Mouse (Mus musculus) cerebral cortex, adult 2 months (tissue): Measurements from ENCODE around the gene Serpina3g.

Experiments
- WGBS: fragments of 180-500 bp; shearing (Covaris S2); methylation state at CpG from one replicate; pipeline ENCODE4 v1.1.7; 2018; 5-methylcytosine and 5-hydroxymethylcytosine counted together

The Serpina3g gene

GRCm38 (mm10) chr12:104235915-104236314 lies at the start of gene Serpina3g:
Serpina3g (plus strand) TSS chr12:104236245.
- WGBS = 80% methylated on average over 5 of the region's 5 CpGs

GRCm38 (mm10) chr12:104189246-104189645 lies 46.8 kb upstream of the Serpina3g start:
- WGBS = 90% methylated on average over 2 of the region's 2 CpGs

GRCm38 (mm10) chr12:104209149-104209548 lies 26.9 kb upstream of the Serpina3g start:
- WGBS = 82% methylated on average over 4 of the region's 4 CpGs

- WGBS = 98% methylated on average over 2 of the region's 2 CpGs
Observed at GRCm38 (mm10) chr12:104209802-104210201, 26.2 kb upstream of the Serpina3g start.

GRCm38 (mm10) chr12:104213689-104214444 lies 22.2 kb upstream of the Serpina3g start:
- 82% methylated on average over 2 of the region's 2 CpGs for WGBS

- 88% methylated on average over 1 of the region's 1 CpGs for WGBS
Observed at GRCm38 (mm10) chr12:104214445-104214753, 21.6 kb upstream of the Serpina3g start, which contains the start of gene Serpina3f. Serpina3f (plus strand) TSS chr12:104214544.

- 92% methylated on average over 1 of the region's 1 CpGs for WGBS
Observed at GRCm38 (mm10) chr12:104215249-104215648, 20.8 kb upstream of the Serpina3g start.

GRCm38 (mm10) chr12:104221616-104222015 lies 14.4 kb upstream of the Serpina3g start:
- WGBS = 89% methylated on average over 1 of the region's 1 CpGs

- WGBS = 73% methylated on average over 1 of the region's 1 CpGs
Observed at GRCm38 (mm10) chr12:104223690-104224089, 12.4 kb upstream of the Serpina3g start.

GRCm38 (mm10) chr12:104224598-104225300 lies 11.3 kb upstream of the Serpina3g start:
- 70% methylated on average over 7 of the region's 7 CpGs for WGBS

GRCm38 (mm10) chr12:104230762-104231161 lies 5.3 kb upstream of the Serpina3g start:
- WGBS = 72% methylated on average over 2 of the region's 2 CpGs

- WGBS = 100% methylated on average over 1 of the region's 1 CpGs
Observed at GRCm38 (mm10) chr12:104238048-104238447, 2.0 kb downstream of the Serpina3g start.

- 88% methylated on average over 1 of the region's 1 CpGs for WGBS
Observed at GRCm38 (mm10) chr12:104245092-104245491, 9.0 kb downstream of the Serpina3g start.

- WGBS = 37% methylated on average over 3 of the region's 3 CpGs
Observed at GRCm38 (mm10) chr12:104245595-104245994, 9.6 kb downstream of the Serpina3g start.

- 70% methylated on average over 3 of the region's 3 CpGs for WGBS
Observed at GRCm38 (mm10) chr12:104248231-104248630, 12.2 kb downstream of the Serpina3g start.

GRCm38 (mm10) chr12:104261041-104261440 lies 25.0 kb downstream of the Serpina3g start:
- 78% methylated on average over 3 of the region's 3 CpGs for WGBS

GRCm38 (mm10) chr12:104262863-104263262 lies 26.8 kb downstream of the Serpina3g start, which contains the start of gene Serpina3i:
Serpina3i (plus strand) TSS chr12:104263122.

GRCm38 (mm10) chr12:104266374-104266773 lies 30.3 kb downstream of the Serpina3g start:
- WGBS = 78% methylated on average over 3 of the region's 3 CpGs

GRCm38 (mm10) chr12:104278216-104279055 lies 42.4 kb downstream of the Serpina3g start:
- 52% methylated on average over 18 of the region's 18 CpGs for WGBS

- WGBS = 27% methylated on average over 3 of the region's 3 CpGs
Observed at GRCm38 (mm10) chr12:104279056-104279435, 43.0 kb downstream of the Serpina3g start.

- WGBS = 68% methylated on average over 11 of the region's 11 CpGs
Observed at GRCm38 (mm10) chr12:104283380-104283779, 47.3 kb downstream of the Serpina3g start.

GRCm38 (mm10) chr12:104289872-104290271 lies 53.8 kb downstream of the Serpina3g start:
- WGBS = 49% methylated on average over 4 of the region's 4 CpGs
